Mouse (Mus musculus) limb, embryonic 15.5 days (tissue): ENCODE measurements around the gene Trex1. TPM values are rescaled to one million over a fixed set of nuclear protein-coding genes. Genes with fewer than 3 reads are reported as not detected.

ENCODE experiments used
- ATAC-seq: fragments of 200-750 bp; cut with Nextera tagmentation; 2 replicates; pipeline ENCODE4 v1.8.0; 2017; ENCODE audit warnings: low read depth, moderate TSS enrichment; ENCODE audit not compliant: insufficient number of reproducible peaks, low FRiP score, low TSS enrichment
- H3K27ac ChIP-seq: fragments of 300-500 bp; sonication (generic); 2 replicates; pipeline ENCODE4 v1.5.1; 2015; ENCODE audit warnings: moderate library complexity, mild to moderate bottlenecking, inconsistent platforms
- H3K27me3 ChIP-seq: fragments of 300-500 bp; sonication (generic); 2 replicates; pipeline ENCODE4 v1.6.1; 2015; ENCODE audit warnings: inconsistent platforms
- H3K36me3 ChIP-seq: fragments of 300-500 bp; sonication (generic); 2 replicates; pipeline ENCODE4 v1.6.1; 2015; ENCODE audit warnings: inconsistent platforms
- H3K4me1 ChIP-seq: fragments of 300-500 bp; sonication (generic); 2 replicates; pipeline ENCODE4 v1.6.1; 2015; ENCODE audit warnings: inconsistent platforms
- H3K4me2 ChIP-seq: fragments of 300-500 bp; sonication (generic); 2 replicates; pipeline ENCODE4 v1.6.1; 2015; ENCODE audit warnings: mild to moderate bottlenecking, inconsistent platforms
- H3K4me3 ChIP-seq: fragments of 300-500 bp; sonication (generic); 2 replicates; pipeline ENCODE4 v1.5.1; 2015; ENCODE audit warnings: mild to moderate bottlenecking, inconsistent platforms
- H3K9ac ChIP-seq: fragments of 300-500 bp; sonication (generic); 2 replicates; pipeline ENCODE4 v1.6.1; 2015; ENCODE audit warnings: inconsistent platforms
- H3K9me3 ChIP-seq: fragments of 300-500 bp; sonication (generic); 2 replicates; pipeline ENCODE4 v1.6.1; 2016; ENCODE audit warnings: inconsistent platforms
- WGBS: fragments of 180-500 bp; shearing (Covaris S2); methylation state at CpG from one replicate; pipeline ENCODE4 v1.1.7; 2015; 5-methylcytosine and 5-hydroxymethylcytosine counted together
- polyA plus RNA-seq: library from polyadenylated mRNA; unstranded; fragments of >200 nt; fragmentation: Nextera tagmentation; extraction: Ambion mirVana; gene quantifications from 2 replicates; pipeline ENCODE4 v1.2.1, GENCODE M21; 2015

Gene Trex1
- polyA plus RNA-seq, 1 experiment from 2014 or later = 16.0 TPM

DNA sequence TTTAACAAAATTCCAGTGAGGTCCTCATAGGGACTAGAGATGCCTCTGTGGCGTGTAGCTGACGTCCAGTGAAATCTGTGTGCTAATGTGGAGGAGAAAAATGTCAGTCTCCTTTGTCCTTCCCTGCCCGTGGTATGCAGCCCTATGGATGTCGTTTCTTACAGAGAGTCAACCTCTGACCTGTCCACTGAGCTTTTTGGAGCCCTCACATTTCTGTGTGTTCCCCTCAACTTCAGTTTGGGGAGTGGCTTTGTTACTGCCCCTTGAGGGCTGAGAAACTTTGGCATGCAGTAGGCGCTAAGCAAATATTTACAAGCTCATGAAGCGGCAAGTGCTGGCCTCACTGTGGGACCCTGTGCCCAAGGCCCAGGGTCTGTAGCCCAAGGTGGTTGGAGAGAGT is 37.8 kb upstream of the Trex1 start:
- WGBS = 21% methylated on average over 6 of the region's 6 CpGs
- no peak for ATAC-seq
- Histone ChIP-seq H3K4me3 (peak overlapping the region; percentile 70), H3K4me2 (peak overlapping the region; percentile 81), H3K4me1 (peaks cover 52% of the 10 kb centered on the region), H3K27me3 (no peaks in the 10 kb centered on the region), H3K36me3 (peaks cover 23% of the 10 kb centered on the region), H3K9ac (peak overlapping the region; percentile 8; the same call in 1 of the 2 replicates), H3K9me3 (no peaks in the 10 kb centered on the region), H3K27ac (peak overlapping the region; percentile 100)

DNA sequence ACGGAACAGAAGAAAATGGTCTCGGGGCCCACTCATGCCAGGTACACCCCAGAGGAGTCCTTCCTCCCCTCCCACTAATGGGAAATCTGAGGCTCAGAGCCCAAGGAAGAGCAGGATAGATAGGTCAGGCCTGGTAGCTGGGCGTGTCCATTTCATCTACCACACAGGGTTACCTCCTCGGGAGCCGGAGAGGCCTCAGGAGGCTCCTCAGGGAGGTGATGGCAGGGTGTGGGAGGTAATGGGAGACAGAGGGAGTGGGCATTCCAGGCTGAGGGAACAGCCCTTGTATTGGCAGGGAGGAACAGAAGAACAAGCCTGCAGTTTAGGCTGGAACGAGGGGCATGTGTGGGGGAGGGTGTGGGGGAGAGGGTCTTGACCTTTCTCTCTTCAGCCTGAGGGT is 37.3 kb upstream of the Trex1 start:
- H3K4me2 ChIP-seq = peak overlapping the region; percentile 81
- H3K36me3 ChIP-seq = peaks cover 22% of the 10 kb centered on the region
- no peaks in the 10 kb centered on the region for H3K27me3 ChIP-seq
- no peaks in the 10 kb centered on the region for H3K9me3 ChIP-seq
- H3K27ac ChIP-seq = peak overlapping the region; percentile 100
- peak overlapping the region; percentile 8; the same call in 1 of the 2 replicates for H3K9ac ChIP-seq
- peaks cover 52% of the 10 kb centered on the region for H3K4me1 ChIP-seq
- no peak for ATAC-seq
- 20% methylated on average over 6 of the region's 6 CpGs for WGBS
- H3K4me3 ChIP-seq = peak overlapping the region; percentile 70

DNA sequence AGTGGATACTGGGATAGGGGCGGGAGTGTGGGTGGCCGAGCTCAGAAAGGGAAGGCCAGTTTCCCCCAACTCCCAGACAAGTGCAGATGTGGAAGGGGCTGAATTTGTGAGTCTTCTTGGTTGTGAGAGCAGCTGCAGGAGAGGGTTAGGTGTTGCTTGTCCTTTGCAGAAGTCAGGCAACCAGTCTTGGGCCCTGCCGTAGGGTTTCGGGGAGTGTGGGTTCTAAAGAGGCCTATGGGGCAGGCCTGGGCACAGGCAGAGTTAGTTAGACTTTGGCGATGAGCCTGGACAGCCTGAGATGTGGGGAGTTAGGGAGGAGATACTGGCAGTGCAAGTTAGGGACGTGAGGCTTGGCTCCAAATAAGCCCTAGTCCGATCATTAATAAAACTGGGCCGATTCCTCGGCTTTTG is 36.7 kb upstream of the Trex1 start:
- no peak for ATAC-seq
- Histone ChIP-seq H3K9ac (peak overlapping the region; percentile 65), H3K4me1 (peaks cover 52% of the 10 kb centered on the region), H3K36me3 (peaks cover 26% of the 10 kb centered on the region), H3K4me3 (peak overlapping the region; percentile 70), H3K4me2 (peak overlapping the region; percentile 81), H3K9me3 (no peaks in the 10 kb centered on the region), H3K27me3 (no peaks in the 10 kb centered on the region), H3K27ac (peak overlapping the region; percentile 100)
- WGBS = 10% methylated on average over 9 of the region's 9 CpGs

DNA sequence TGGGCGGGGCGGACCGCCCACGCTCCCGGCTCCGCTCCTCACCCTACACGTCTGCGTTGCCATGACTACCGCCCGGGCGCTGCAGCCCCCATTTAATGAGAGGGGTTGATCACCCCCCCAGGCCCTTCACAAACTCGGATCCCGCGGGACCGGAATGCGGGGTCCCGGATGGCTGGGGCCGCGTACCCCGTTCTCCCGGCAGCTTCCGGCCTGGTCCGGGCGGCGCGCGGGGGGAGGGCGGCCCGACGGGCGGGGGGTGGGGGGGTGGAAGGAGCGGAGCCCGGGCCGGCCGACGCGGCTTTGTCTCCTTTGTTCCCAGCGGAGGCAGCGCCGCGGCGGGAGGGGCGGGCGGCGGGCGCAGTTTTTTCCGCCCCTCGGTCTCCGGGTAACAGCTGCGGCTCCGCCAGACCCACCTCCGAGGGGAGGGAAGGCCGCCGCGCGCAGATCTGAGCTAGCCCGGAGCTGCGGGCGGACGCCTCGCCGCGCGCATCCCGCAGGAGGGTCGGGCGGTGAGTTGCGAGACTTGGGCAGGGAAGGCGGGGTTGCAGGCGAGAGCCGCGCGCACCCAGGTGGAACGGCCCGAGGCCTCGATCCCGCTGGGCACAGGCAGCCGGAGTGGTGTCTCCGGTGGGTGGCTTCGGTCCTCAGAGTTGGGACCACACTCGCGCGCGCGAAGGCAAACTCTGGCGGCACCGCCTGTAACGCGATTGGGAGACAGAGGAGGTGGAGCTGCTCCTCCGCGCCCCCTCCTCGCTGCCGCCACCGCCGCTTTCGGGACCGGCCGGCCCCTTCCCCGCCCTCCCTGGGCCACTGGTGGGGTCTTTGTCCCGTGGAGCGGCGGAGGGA is 35.8 kb upstream of the Trex1 start, which contains the start of gene Plxnb1:
Plxnb1 (plus strand) TSS at position 253 of the 846 bp plus-strand sequence.
- ATAC-seq = peak; percentile 22
- Histone ChIP-seq H3K4me2 (peak within 1 kb of the TSS; percentile 81), H3K27ac (peak within 1 kb of the TSS; percentile 100), H3K4me3 (peak within 1 kb of the TSS; percentile 70), H3K4me1 (peaks cover 52% of the 10 kb centered on the region), H3K9ac (peak within 1 kb of the TSS; percentile 65), H3K9me3 (no peaks in the 10 kb centered on the region), H3K27me3 (no peaks in the 10 kb centered on the region), H3K36me3 (peaks cover 26% of the 10 kb centered on the region)
- under 1% methylated on average over 98 of the region's 102 CpGs for WGBS

DNA sequence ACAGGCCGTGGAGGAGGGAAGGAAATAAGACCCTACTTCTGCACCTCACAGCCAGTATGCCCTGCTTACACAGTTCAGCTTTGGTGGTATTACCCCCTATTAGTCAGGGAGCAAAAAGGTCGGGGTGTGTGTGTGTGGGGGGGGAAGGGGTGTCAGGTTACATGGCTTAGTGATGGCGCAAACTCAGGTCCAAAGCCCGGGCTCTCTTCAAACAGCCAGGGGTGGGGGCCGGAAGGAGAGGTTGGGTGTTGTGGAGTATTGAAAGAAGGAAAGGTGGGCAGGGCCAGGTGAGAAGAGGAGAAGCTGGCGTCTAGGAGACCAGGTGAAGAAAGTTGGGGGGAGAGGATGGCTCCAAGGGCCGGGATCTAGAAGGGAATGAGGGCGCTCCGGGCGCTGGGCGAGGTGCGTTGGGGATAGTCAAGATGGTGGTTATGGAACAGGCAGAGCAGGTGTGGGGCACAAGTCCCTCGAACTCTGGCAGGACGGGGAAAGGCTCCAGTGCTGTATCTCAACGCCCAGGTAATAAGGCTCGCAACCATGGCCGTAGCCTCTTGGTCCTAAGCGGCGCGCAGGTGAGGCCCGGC is 35.1 kb upstream of the Trex1 start:
- Histone ChIP-seq H3K36me3 (peaks cover 25% of the 10 kb centered on the region), H3K4me3 (peak overlapping the region; percentile 70), H3K27ac (peak overlapping the region; percentile 100), H3K9me3 (no peaks in the 10 kb centered on the region), H3K27me3 (no peaks in the 10 kb centered on the region), H3K4me1 (peaks cover 51% of the 10 kb centered on the region), H3K4me2 (peak overlapping the region; percentile 81), H3K9ac (peak overlapping the region; percentile 65)
- no peak; the same call in 1 of the 2 replicates for ATAC-seq
- WGBS = 1% methylated on average over 21 of the region's 21 CpGs

DNA sequence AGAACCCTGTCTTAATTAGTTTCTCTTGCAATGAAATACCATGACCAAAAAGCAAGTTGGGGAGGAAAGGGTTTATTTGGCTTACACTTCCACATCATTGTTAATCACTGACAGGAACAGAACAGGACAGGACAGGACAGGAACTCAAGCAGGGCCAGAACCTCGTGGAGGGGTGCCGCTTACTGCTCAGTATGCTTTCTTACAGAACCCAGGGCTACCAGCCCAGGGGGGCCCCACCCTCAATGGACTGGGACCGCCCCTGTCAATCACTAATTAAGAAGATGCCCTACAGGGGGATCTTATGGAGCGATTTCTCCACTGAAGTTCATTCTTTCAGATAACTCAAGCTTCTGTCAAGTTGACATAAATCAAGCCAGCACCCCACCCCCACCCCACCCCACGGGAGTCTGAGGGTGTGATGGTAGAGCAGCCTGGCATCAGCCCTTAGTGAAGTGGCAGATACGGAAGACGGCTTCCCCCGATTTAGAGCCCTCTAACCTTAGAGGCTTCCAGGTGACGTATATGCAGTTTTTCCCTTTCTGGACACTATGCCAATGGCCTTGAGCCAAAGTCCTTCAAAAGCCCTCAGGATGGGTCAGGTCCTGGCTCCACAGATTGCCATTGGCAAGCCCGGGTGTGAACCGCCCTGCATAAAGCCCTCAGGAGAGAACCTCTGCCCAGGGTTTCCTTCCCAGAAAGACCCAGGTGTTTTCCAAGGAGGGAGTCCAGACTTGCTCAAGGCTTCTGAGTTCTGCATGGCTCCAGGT is 34.4 kb upstream of the Trex1 start:
- ATAC-seq = no peak
- Histone ChIP-seq H3K9ac (no peak overlapping the region), H3K4me3 (peak overlapping the region; percentile 70), H3K4me1 (peaks cover 44% of the 10 kb centered on the region), H3K36me3 (peaks cover 28% of the 10 kb centered on the region), H3K9me3 (no peaks in the 10 kb centered on the region), H3K4me2 (peak overlapping the region; percentile 81), H3K27me3 (no peaks in the 10 kb centered on the region), H3K27ac (peak overlapping the region; percentile 100)
- WGBS = 17% methylated on average over 11 of the region's 11 CpGs

DNA sequence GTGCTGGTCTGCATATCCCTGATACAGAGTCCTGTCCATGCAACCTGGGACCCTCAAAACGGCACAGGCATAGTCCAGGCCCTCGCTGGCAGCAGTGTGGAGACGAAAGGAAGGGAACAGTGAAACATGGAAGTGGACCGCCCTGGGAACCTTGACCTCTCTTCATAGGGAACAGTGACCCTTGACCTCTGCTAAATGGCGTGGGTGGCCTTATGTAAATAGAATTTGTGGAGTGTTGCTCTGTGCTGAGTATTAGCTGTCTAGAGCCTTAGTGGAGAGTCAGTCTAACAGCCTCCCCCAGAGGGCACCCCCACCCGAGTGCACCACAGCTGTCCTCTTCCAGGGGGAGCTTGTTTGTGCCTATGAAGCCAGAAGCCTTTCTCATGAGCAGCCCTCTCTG is 33.3 kb upstream of the Trex1 start:
- H3K9me3 ChIP-seq = no peaks in the 10 kb centered on the region
- H3K27ac ChIP-seq = 0 out of 2 replicates have a peak overlapping the region, but pooled peaks have one; percentile 9
- no peak for ATAC-seq
- WGBS = 63% methylated on average over 6 of the region's 6 CpGs
- no peaks in the 10 kb centered on the region for H3K27me3 ChIP-seq
- H3K9ac ChIP-seq = no peak overlapping the region
- no peak overlapping the region for H3K4me2 ChIP-seq
- H3K4me3 ChIP-seq = no peak overlapping the region
- H3K4me1 ChIP-seq = peaks cover 37% of the 10 kb centered on the region
- H3K36me3 ChIP-seq = peaks cover 28% of the 10 kb centered on the region

DNA sequence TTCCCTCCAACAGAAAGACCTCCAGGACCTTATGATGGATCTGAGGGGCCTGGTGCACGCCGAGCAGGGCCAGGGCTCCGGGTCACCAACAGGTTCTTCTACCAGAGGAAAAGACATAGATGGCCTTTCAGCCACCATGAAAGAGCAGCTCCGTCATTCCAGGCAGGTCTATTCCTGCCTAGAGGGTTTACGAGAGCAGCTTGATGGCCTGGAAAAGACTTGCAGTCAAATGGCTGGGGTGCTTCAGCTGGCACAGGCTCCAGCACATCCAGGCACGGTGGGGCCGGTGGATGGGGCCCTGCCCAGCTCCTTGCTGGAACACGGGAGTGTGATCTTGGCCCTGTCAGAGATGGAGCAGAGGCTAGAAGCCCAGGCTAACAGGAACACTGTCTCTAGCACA is 32.3 kb upstream of the Trex1 start:
- Histone ChIP-seq H3K9ac (no peak overlapping the region), H3K27ac (0 out of 2 replicates have a peak overlapping the region, but pooled peaks have one; percentile 24), H3K4me2 (no peak overlapping the region), H3K36me3 (peaks cover 28% of the 10 kb centered on the region), H3K27me3 (no peaks in the 10 kb centered on the region), H3K4me3 (no peak overlapping the region), H3K9me3 (no peaks in the 10 kb centered on the region), H3K4me1 (peaks cover 27% of the 10 kb centered on the region)
- WGBS = 63% methylated on average over 8 of the region's 8 CpGs
- no peak for ATAC-seq

DNA sequence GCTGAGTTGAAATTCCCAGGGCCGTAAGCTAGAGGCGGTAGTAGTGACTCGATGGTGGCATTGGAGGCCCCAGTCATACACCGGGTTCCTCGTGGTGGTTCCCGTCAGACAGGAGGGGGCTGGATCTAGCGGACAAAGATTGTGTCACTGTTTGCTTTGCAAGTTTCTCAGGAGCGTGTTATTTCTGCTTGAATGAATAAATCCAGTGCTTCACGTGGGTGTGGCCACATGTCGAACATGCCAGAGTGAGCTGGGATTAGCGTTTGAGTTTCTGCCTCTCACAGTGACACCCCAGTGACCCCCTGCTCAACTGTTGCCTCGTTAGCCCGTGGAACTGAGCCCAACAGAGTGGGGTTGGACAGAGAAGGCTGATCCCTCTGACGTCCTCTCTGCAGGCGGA is 30.9 kb upstream of the Trex1 start:
- no peak overlapping the region for H3K4me2 ChIP-seq
- no peak overlapping the region for H3K27ac ChIP-seq
- 65% methylated on average over 15 of the region's 15 CpGs for WGBS

DNA sequence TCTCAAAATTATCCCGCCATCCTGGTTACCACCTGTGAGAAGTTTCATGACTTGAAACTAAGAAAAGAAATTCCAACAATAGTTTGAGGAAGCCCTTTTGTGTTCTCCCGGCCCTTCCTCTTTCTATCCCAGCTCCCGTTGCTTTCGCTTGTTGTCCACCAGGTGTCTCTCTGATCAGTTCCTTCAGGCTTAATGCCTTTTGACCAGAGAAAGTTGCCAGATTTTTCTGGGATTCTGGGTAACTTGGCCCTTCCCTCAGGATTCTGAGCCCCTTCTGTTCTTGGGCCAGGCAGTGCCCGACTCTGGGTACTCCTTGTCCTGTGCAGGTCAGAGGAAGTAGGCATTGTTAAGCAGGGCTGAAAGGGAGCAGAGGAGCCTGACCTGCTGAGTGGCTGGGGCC is 28.5 kb upstream of the Trex1 start:
- Histone ChIP-seq H3K4me3 (no peak overlapping the region), H3K4me2 (no peak overlapping the region), H3K9me3 (no peaks in the 10 kb centered on the region), H3K36me3 (peaks cover 28% of the 10 kb centered on the region), H3K27ac (no peak overlapping the region), H3K4me1 (peaks cover 10% of the 10 kb centered on the region), H3K27me3 (no peaks in the 10 kb centered on the region), H3K9ac (peak overlapping the region; percentile 8; the same call in 1 of the 2 replicates)
- ATAC-seq = no peak
- 17% methylated on average over 5 of the region's 5 CpGs for WGBS

More for the DNA sequence above, 30.9 kb upstream of the Trex1 start:
- ATAC-seq = no peak
- Histone ChIP-seq H3K9me3 (no peaks in the 10 kb centered on the region), H3K4me1 (peaks cover 20% of the 10 kb centered on the region), H3K9ac (no peak overlapping the region), H3K27me3 (no peaks in the 10 kb centered on the region), H3K36me3 (peaks cover 28% of the 10 kb centered on the region), H3K4me3 (no peak overlapping the region)

DNA sequence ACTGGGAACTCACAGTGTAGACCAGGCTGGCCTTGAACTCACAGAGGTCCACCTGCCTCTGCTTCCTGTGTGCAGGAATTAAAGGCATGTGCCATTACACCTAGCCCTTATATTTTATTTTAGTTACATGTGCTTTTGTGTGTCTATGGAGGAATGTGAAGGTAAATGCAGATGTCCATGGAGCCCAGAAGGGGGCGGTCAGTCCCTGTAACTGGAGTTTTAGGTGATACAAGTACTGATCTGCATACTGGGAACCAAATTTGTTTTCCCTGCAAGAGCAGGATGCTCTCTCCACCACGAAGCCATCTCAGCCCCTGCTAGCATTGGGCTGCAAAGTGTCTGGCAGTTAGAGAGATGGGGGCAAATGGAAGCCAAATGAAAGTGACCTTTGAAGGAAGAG is 25.4 kb upstream of the Trex1 start:
- Histone ChIP-seq H3K27ac (no peak overlapping the region), H3K36me3 (peaks cover 14% of the 10 kb centered on the region; the same call in 1 of the 2 replicates), H3K4me3 (no peak overlapping the region), H3K27me3 (no peaks in the 10 kb centered on the region), H3K4me2 (no peak overlapping the region), H3K9ac (no peak overlapping the region), H3K9me3 (no peaks in the 10 kb centered on the region), H3K4me1 (peaks cover 25% of the 10 kb centered on the region)
- ATAC-seq = no peak
- WGBS = 16% methylated on average over 2 of the region's 2 CpGs
